Mouse (Mus musculus) C2C12 (cell line): Measurements from ENCODE around the gene Rasgef1b.

ENCODE experiments used
- CEBPB ChIP-seq: IDR thresholded peaks from one replicate; pipeline ENCODE4 v1.6.1; 2011; ENCODE audit warnings: low read depth, mild to moderate bottlenecking, control low read depth, moderate library complexity
- CTCF ChIP-seq: IDR thresholded peaks from one replicate; pipeline ENCODE4 v1.5.1; 2011; ENCODE audit not compliant: control insufficient read depth, insufficient read depth, insufficient read length
- FOSL1 ChIP-seq: IDR thresholded peaks from one replicate; pipeline ENCODE4 v1.8.0; 2011; ENCODE audit warnings: mild to moderate bottlenecking, low read length; ENCODE audit not compliant: poor library complexity, insufficient read depth, severe bottlenecking
- MAX ChIP-seq: IDR thresholded peaks from one replicate; pipeline ENCODE4 v1.6.1; 2011; ENCODE audit warnings: mild to moderate bottlenecking, control low read depth
- MYOD1 ChIP-seq: IDR thresholded peaks from one replicate; pipeline ENCODE4 v1.6.1; 2011; ENCODE audit warnings: low read depth; ENCODE audit not compliant: control insufficient read depth, insufficient read length
- MYOG ChIP-seq: IDR thresholded peaks from one replicate; pipeline ENCODE4 v1.6.1; 2011; ENCODE audit not compliant: control insufficient read depth, insufficient read length; ENCODE audit errors: extremely low read depth
- USF1 ChIP-seq: IDR thresholded peaks from one replicate; pipeline ENCODE4 v1.6.1; 2011; ENCODE audit warnings: low read depth, mild to moderate bottlenecking, control low read depth, moderate library complexity

DNA sequence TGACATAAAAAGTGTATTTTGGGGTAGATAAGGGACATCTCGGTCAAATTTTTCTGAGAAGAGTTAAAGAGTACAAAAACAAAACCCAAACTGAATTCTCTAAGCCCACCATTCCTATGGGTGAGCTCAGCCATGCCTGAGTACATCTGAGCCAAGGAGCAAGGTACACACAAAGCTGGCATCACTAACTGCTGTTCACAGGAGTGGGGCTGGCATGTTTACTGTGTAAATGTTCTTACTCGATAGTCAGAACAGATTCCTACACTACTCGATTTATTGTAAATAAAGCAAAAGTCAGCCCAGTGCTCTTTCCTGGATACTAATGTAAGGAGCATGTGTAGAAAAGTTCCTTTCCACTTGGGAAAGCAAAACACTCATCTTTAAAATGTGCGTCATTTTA is 492.4 kb downstream of the Rasgef1b start:
- no peak for TF ChIP-seq USF1
- TF ChIP-seq MYOD1 = no peak
- no peak for TF ChIP-seq CTCF
- no peak for TF ChIP-seq MYOG
- TF ChIP-seq MAX = no peak
- TF ChIP-seq CEBPB = no peak
- TF ChIP-seq FOSL1 = no peak
